Mouse (Mus musculus) midbrain, embryonic 11.5 days (tissue): ENCODE data around the gene Ncf4. TPM values are rescaled to one million over a fixed set of nuclear protein-coding genes. Genes with fewer than 3 reads are reported as not detected.

ENCODE experiments used
- ATAC-seq: fragments of 200-750 bp; cut with Nextera tagmentation; 2 replicates; pipeline ENCODE4 v1.8.0; 2017; ENCODE audit warnings: moderate TSS enrichment, moderate library complexity; ENCODE audit not compliant: low FRiP score
- DNase-seq: peaks from one replicate; pipeline ENCODE4 v3.0.0; 2015; ENCODE audit warnings: low spot score; ENCODE audit errors: missing footprints
- H3K27ac ChIP-seq: fragments of 300-500 bp; sonication (generic); 2 replicates; pipeline ENCODE4 v1.5.1; 2014; ENCODE audit warnings: low read depth, low read length
- H3K27me3 ChIP-seq: fragments of 300-500 bp; sonication (generic); 2 replicates; pipeline ENCODE4 v1.6.1; 2014; ENCODE audit warnings: mild to moderate bottlenecking, low read length, moderate library complexity, mixed read lengths; ENCODE audit not compliant: control insufficient read depth, insufficient read depth
- H3K36me3 ChIP-seq: fragments of 300-500 bp; sonication (generic); 2 replicates; pipeline ENCODE4 v1.6.1; 2014; ENCODE audit warnings: mild to moderate bottlenecking, low read length, moderate library complexity, mixed read lengths; ENCODE audit not compliant: control insufficient read depth, insufficient read depth
- H3K4me1 ChIP-seq: fragments of 300-500 bp; sonication (generic); 2 replicates; pipeline ENCODE4 v1.6.1; 2014; ENCODE audit warnings: low read length; ENCODE audit not compliant: control insufficient read depth, insufficient read depth
- H3K4me2 ChIP-seq: fragments of 300-500 bp; sonication (generic); 2 replicates; pipeline ENCODE4 v1.6.1; 2014; ENCODE audit warnings: mild to moderate bottlenecking, moderate library complexity
- H3K4me3 ChIP-seq: fragments of 300-500 bp; sonication (generic); 2 replicates; pipeline ENCODE4 v1.5.1; 2014; ENCODE audit warnings: low read depth, low read length
- H3K9ac ChIP-seq: fragments of 300-500 bp; sonication (generic); 2 replicates; pipeline ENCODE4 v1.6.1; 2014; ENCODE audit warnings: low read length
- H3K9me3 ChIP-seq: fragments of 300-500 bp; sonication (generic); 2 replicates; pipeline ENCODE4 v1.6.1; 2016; ENCODE audit warnings: low read length; ENCODE audit not compliant: control insufficient read depth
- WGBS: fragments of 180-500 bp; shearing (Covaris S2); extraction: QIAGEN DNeasy Blood & Tissue Kit; methylation state at CpG from one replicate; pipeline ENCODE4 v1.1.7; 2014; 5-methylcytosine and 5-hydroxymethylcytosine counted together
- polyA plus RNA-seq: library from polyadenylated mRNA; unstranded; fragments of >200 nt; fragmentation: Nextera tagmentation; extraction: Ambion mirVana; gene quantifications from 2 replicates; pipeline ENCODE4 v1.2.1, GENCODE M21; 2014

Ncf4 gene
- polyA plus RNA-seq, 1 experiment from 2014 or later, result 6.9 TPM

DNA sequence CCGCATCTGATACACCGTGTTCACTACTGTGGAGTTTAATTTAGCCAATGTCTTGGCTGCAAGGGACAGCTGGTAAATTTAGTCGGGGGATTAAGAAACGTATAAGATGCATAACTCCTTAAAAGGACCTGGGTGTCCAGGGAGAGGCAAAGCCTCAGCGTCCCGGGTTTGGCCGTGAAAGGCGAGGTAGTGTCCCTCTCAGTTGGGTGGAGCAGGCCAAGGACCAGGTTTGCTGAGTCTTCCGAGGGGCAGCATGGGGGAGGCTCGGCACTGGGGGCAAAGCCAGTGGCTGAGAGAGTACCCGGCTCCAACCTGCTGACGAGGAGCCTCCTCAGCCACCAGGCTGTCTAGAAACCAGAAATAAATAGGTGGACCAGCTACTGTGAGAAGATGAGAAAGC lies 16.8 kb upstream of the Ncf4 start:
- H3K9me3 ChIP-seq, result no peaks in the 10 kb centered on the region
- no peak overlapping the region for H3K4me3 ChIP-seq
- no peak overlapping the region for H3K4me2 ChIP-seq
- no peaks in the 10 kb centered on the region for H3K36me3 ChIP-seq
- H3K4me1 ChIP-seq, result no peaks in the 10 kb centered on the region
- H3K27ac ChIP-seq, result no peak overlapping the region
- DNase-seq, result no peak
- no peak for ATAC-seq
- H3K9ac ChIP-seq, result no peak overlapping the region
- no peaks in the 10 kb centered on the region for H3K27me3 ChIP-seq
- 84% methylated on average over 12 of the region's 12 CpGs for WGBS

DNA sequence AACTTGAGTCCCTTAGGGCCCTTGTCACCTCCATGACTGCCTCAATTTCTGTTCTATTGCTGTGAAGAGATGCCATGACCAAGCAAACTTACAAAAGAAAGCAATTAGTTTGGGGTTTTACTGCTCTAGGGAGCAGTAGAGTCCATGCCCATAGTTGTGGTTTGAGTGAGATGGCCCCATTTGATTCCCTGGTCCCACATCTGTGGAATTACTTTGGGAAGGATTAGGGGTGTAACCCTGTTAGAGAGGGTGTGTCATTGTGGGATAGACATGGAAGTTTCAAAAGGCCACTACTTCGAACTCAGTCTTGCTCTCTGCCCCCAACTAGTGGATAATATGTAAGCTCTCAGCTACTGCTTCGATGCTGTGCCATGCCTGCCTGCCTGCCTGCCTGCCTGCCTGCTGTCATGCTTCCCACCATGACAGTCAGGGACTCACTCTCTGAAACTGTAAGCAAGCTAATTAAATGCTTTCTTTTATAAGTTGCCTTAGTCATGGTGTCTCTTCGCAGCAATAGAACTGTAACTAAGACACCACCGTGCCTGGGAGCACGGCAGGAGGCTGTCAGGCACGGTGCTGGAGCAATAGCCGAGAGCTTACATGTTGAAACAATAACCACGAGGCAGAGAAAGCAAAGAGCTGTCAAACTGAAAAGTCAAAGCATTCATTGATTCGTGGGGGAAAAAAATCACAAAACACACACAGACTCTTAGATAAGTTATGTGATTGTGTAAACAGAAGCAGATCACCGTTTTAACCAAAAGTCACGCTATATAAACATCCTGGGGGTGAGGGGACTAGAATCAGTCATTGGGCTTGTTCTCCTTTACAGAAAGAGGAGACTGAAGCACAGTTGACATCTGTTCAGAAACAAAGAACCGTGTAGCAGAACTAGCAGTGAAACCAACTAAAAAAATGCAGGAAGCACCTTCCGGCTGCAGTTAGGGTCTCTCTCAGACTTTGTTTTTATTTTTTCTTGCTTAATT lies 13.0 kb upstream of the Ncf4 start:
- Histone ChIP-seq H3K9ac (no peak overlapping the region), H3K9me3 (no peaks in the 10 kb centered on the region), H3K4me3 (no peak overlapping the region), H3K36me3 (no peaks in the 10 kb centered on the region), H3K4me1 (no peaks in the 10 kb centered on the region), H3K27me3 (no peaks in the 10 kb centered on the region), H3K4me2 (no peak overlapping the region), H3K27ac (no peak overlapping the region)
- no peak for DNase-seq
- WGBS, result 48% methylated on average over 13 of the region's 13 CpGs
- no peak for ATAC-seq

DNA sequence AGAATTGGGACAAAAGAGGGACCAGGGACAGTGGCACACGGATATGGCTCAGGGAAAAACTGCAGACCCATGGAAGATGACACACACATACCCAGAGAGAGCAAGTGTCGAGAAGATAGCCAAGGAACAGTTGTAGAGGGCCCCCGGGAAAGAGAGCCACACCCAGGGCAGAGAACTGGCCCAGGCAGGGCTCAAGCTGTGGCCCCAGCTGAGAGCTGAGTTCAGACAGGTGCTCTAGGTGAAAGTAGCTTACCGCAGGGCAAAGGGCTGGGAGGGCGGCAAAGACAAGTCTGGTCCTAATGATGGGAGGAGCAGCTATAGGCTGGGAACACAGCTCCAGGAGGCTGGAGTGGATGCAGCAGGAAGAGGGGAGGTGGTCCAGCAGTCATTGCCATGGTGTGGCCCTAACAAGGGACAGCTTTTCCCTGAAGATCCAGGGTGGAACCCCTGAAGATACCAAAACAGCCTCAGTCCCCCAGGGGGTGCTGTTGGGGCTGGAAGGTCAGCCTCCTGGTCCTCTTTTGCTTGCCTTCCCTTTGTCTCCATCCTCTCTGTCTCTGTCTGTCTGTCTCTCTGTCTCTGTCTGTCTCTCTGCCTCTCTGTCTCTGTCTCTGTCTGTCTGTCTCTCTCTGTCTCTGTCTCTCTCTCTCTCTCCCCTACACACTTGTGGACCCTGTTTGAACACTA lies 9.6 kb upstream of the Ncf4 start:
- H3K27me3 ChIP-seq, result no peaks in the 10 kb centered on the region
- H3K9me3 ChIP-seq, result no peaks in the 10 kb centered on the region
- no peak overlapping the region for H3K9ac ChIP-seq
- ATAC-seq, result no peak
- no peak for DNase-seq
- no peak overlapping the region for H3K4me3 ChIP-seq
- 80% methylated on average over 5 of the region's 5 CpGs for WGBS
- H3K4me2 ChIP-seq, result no peak overlapping the region
- no peak overlapping the region for H3K27ac ChIP-seq
- no peaks in the 10 kb centered on the region for H3K4me1 ChIP-seq
- H3K36me3 ChIP-seq, result no peaks in the 10 kb centered on the region

DNA sequence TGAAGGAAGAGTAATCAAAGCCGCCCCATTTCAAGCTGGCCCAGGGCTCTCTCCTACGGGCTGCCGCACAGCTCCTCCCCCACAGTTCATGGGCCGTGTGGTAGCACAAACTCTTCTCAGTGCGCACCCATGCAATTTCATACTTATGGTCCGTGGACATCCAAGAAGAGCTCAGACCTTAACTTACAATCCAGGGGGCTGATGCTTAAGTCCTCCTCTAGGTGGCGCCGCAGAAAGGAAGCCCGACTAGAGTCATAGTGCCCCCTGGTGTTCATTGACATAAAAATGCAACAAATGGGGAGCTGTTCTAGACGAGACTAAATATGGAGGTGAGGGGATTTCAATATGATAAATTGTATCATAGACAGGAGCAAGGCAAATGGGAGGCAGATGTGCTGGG lies 5.1 kb upstream of the Ncf4 start:
- Histone ChIP-seq H3K9ac (no peak overlapping the region), H3K27ac (no peak overlapping the region), H3K4me1 (no peaks in the 10 kb centered on the region), H3K4me3 (no peak overlapping the region), H3K9me3 (no peaks in the 10 kb centered on the region), H3K36me3 (no peaks in the 10 kb centered on the region), H3K27me3 (no peaks in the 10 kb centered on the region), H3K4me2 (no peak overlapping the region)
- WGBS, result 23% methylated on average over 10 of the region's 10 CpGs
- no peak for ATAC-seq
- DNase-seq, result peak; percentile 86

DNA sequence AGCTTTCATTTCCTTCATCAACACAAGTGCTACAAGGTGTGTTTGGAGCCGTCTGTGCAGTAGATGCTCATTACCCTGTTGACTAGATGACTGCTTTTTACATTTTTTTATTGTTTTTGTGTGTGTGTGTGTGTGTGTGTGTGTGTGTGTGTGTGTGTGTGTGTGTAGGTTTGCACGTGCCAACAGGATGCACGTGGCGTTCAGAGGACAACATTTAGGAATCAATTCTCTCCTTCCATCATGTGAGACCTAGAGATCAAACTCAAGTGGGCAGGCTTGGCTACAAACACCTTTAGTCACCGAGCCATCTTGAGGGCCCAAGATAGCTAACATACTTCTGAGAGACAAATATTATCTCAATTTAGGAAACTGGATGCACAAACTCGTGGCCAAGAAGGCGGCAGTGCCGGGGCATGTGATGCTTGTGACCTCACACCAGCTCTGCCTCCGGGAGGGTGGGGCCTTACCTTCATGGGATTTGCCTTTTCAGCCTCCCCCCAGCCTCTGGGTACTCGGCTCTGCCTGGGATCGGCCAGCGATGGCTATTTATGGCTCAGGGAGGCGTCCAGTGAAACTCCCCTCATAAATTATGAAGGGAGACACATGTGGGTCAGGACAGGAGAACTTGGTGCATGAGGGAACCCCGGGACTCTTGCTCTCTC lies 4.5 kb upstream of the Ncf4 start:
- Histone ChIP-seq H3K4me1 (no peaks in the 10 kb centered on the region), H3K36me3 (no peaks in the 10 kb centered on the region), H3K27ac (no peak overlapping the region), H3K4me3 (no peak overlapping the region), H3K27me3 (no peaks in the 10 kb centered on the region), H3K9me3 (no peaks in the 10 kb centered on the region), H3K9ac (no peak overlapping the region), H3K4me2 (no peak overlapping the region)
- DNase-seq (no peak), ATAC-seq (no peak)
- WGBS, result 78% methylated on average over 14 of the region's 14 CpGs

DNA sequence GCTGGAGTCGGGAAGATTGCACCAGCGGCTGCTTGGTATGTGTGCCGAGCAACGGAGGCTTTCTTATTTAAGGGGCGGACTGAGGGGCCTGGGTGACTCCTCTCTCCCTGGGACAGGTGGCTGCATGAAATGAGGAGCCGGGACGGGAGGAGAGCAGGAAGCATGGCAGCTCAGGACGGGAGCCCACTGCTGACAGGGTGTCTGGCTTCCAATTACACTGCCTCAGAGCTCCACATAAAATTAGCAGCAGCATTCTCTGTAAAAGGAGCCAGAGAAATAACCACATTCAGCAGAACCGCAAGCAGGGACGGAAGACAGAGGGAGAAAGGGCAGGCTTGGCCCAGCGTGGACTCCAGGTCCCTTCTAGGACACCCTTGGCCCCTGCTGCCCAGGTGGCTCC lies 3.3 kb upstream of the Ncf4 start:
- Histone ChIP-seq H3K27ac (no peak overlapping the region), H3K27me3 (no peaks in the 10 kb centered on the region), H3K4me2 (no peak overlapping the region), H3K9ac (no peak overlapping the region), H3K4me3 (no peak overlapping the region), H3K4me1 (no peaks in the 10 kb centered on the region), H3K36me3 (no peaks in the 10 kb centered on the region), H3K9me3 (no peaks in the 10 kb centered on the region)
- ATAC-seq (no peak), DNase-seq (no peak)
- 61% methylated on average over 11 of the region's 11 CpGs for WGBS

DNA sequence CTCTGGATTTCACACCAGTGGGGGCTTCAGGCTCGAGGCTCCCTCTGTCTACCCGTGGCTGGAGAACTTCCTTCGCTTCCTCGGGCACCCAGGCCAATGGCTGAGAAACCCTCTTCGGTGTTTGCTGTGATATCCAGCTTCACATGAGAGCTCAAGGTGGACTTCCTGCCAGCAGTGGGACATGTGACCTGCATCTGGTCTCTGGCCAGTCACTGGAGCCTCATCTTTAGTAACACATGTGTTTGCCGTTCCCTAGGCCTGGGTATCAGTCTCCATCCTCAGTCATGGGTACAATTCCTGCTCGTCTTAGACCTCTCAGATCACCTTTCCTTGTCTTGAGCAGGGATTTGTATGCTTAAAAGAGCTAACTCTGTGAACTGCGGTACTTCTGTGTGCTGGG lies 1.5 kb upstream of the Ncf4 start:
- WGBS, result 77% methylated on average over 8 of the region's 8 CpGs
- no peaks in the 10 kb centered on the region for H3K36me3 ChIP-seq
- no peak overlapping the region for H3K4me2 ChIP-seq
- H3K9me3 ChIP-seq, result no peaks in the 10 kb centered on the region
- H3K4me3 ChIP-seq, result no peak overlapping the region
- H3K27me3 ChIP-seq, result no peaks in the 10 kb centered on the region
- H3K9ac ChIP-seq, result no peak overlapping the region
- DNase-seq, result no peak
- ATAC-seq, result no peak
- no peaks in the 10 kb centered on the region for H3K4me1 ChIP-seq
- no peak overlapping the region for H3K27ac ChIP-seq

DNA sequence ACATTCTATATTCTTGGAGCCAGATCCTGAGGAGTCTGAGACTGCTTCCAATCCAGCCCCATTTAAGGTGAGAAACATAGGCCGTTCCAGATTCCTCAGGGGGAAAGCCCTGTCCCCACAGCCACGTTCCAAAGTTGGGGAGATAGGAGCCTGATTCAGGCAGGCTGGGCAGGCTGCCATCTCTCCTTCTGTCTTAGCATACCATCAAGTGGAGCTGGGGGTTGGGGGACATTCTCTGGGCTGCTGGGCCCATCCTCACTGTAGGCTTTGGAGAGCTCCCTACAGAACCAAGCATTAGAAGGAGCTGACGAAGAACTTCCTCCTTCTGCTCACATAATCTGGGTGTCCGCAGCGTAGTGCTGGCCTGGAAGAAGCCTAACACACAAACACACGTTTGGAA lies 827 bp upstream of the Ncf4 start:
- WGBS, result 80% methylated on average over 6 of the region's 6 CpGs
- no peaks in the 10 kb centered on the region for H3K9me3 ChIP-seq
- H3K4me2 ChIP-seq, result no peak overlapping the region
- DNase-seq, result no peak
- ATAC-seq, result no peak
- H3K4me3 ChIP-seq, result no peak overlapping the region
- H3K9ac ChIP-seq, result no peak overlapping the region
- H3K27ac ChIP-seq, result no peak overlapping the region
- no peaks in the 10 kb centered on the region for H3K27me3 ChIP-seq
- H3K4me1 ChIP-seq, result no peaks in the 10 kb centered on the region
- H3K36me3 ChIP-seq, result no peaks in the 10 kb centered on the region
